In the genomic region with DNA sequence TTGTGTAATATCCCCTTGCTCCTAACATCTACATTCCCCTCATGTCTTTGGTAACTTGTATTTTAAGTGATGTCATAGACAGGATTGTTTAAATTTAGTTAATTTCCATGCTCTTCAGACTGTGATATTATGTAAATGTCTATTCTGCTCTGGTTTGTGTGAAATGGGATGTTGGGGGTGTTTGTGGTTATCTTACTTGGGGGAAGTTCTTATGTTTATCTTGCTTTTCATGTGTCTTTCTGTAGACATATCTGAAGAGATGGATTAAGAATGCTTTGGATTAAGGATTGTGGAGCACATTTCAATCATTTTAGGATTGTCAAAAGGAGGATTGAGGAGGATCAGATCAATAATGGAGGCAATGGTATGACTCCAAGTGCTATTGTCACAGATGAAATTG, we compare ENCODE assay signal across 10 mouse cellular contexts. TPM values are rescaled to one million over a fixed set of nuclear protein-coding genes. Genes with fewer than 3 reads are reported as not detected.
DNase-seq lines count a peak whose midpoint lies in the region; ATAC-seq lines count a peak whose summit lies in the region.
"Had no signal": no experiment of that assay in that cellular context is flagged by ENCODE, and none has a peak within 500 bp of the region (broad histone marks: within the 10 kb centered on the region; RNA-seq: fewer than 3 reads in every experiment).

No protein-coding gene starts in this region.

- DNase-seq in heart, adult 9 months (ENCODE audit: low spot score in 2 of 2) = no peak
- DNase-seq in embryonic facial prominence, embryonic 10.5 days (ENCODE audit: low spot score) = no peak
- DNase-seq in intestine, embryonic 14.5 days (ENCODE audit: low spot score) = no peak
- no peak for DNase-seq in embryo, embryonic 11 days
- no peak for DNase-seq in adrenal gland, adult 8-10 months
- DNase-seq in spleen, postnatal 4 days (ENCODE audit: low spot score in 2 of 2) = no peak
- DNase-seq: cerebellum, postnatal 14 days had no signal

- H3K4me1 ChIP-seq in heart, embryonic 16.5 days (ENCODE audit: control insufficient read depth, insufficient read depth, low read length) = peaks cover 30% of the 10 kb centered on the region
- peaks cover 41% of the 10 kb centered on the region for H3K4me1 ChIP-seq in embryonic facial prominence, embryonic 10.5 days
- H3K4me1 ChIP-seq in intestine, embryonic 14.5 days (replicated peaks; ENCODE audit: control insufficient read depth, insufficient read depth, low read length) = peaks cover 25% of the 10 kb centered on the region
- H3K4me1 ChIP-seq in midbrain, embryonic 16.5 days (ENCODE audit: control insufficient read depth, insufficient read depth, low read length) = peaks cover 32% of the 10 kb centered on the region

- H3K9me3 ChIP-seq in heart, embryonic 16.5 days (replicated peaks; ENCODE audit: control insufficient read depth, low read length) = no peaks in the 10 kb centered on the region
- H3K9me3 ChIP-seq in embryonic facial prominence, embryonic 10.5 days = no peaks in the 10 kb centered on the region
- H3K9me3 ChIP-seq in intestine, embryonic 14.5 days (ENCODE audit: control insufficient read depth, low read length) = no peaks in the 10 kb centered on the region
- H3K9me3 ChIP-seq in midbrain, embryonic 16.5 days (replicated peaks; ENCODE audit: control insufficient read depth, low read length, poor library complexity, severe bottlenecking) = no peaks in the 10 kb centered on the region

- H3K27me3 ChIP-seq in heart, embryonic 16.5 days (ENCODE audit: control insufficient read depth, insufficient read depth, low read length) = no peaks in the 10 kb centered on the region
- H3K27me3 ChIP-seq in embryonic facial prominence, embryonic 10.5 days (replicated peaks; ENCODE audit: low read depth, poor library complexity, severe bottlenecking) = no peaks in the 10 kb centered on the region
- no peaks in the 10 kb centered on the region for H3K27me3 ChIP-seq in intestine, embryonic 14.5 days (replicated peaks; ENCODE audit: control insufficient read depth, insufficient read depth, low read length)
- no peaks in the 10 kb centered on the region for H3K27me3 ChIP-seq in midbrain, embryonic 16.5 days (ENCODE audit: control insufficient read depth, insufficient read depth, low read depth, low read length)

- H3K4me2 ChIP-seq in heart, embryonic 16.5 days (ENCODE audit: low read depth, low read length) = peak overlapping the region; percentile 91
- peak overlapping the region; percentile 94 for H3K4me2 ChIP-seq in intestine, embryonic 14.5 days (ENCODE audit: low read length)
- peak overlapping the region; percentile 80 for H3K4me2 ChIP-seq in midbrain, embryonic 16.5 days (ENCODE audit: low read length)

- H3K9ac ChIP-seq in heart, embryonic 16.5 days (ENCODE audit: low read length) = peak overlapping the region; percentile 100
- peak overlapping the region; percentile 100 for H3K9ac ChIP-seq in intestine, embryonic 14.5 days (ENCODE audit: low read length)
- no peak overlapping the region for H3K9ac ChIP-seq in midbrain, embryonic 16.5 days (ENCODE audit: low read depth, low read length)

- H3K27ac ChIP-seq in heart, embryonic 16.5 days (ENCODE audit: low read length) = no peak overlapping the region
- no peak overlapping the region for H3K27ac ChIP-seq in embryonic facial prominence, embryonic 10.5 days (replicated peaks)
- H3K27ac ChIP-seq in intestine, embryonic 14.5 days (ENCODE audit: low read depth) = no peak overlapping the region
- H3K27ac ChIP-seq in midbrain, embryonic 16.5 days (ENCODE audit: low read length) = no peak overlapping the region

- peaks cover 17% of the 10 kb centered on the region for H3K36me3 ChIP-seq in heart, embryonic 16.5 days (ENCODE audit: control insufficient read depth, insufficient read depth)
- peaks cover 60% of the 10 kb centered on the region for H3K36me3 ChIP-seq in embryonic facial prominence, embryonic 10.5 days (replicated peaks)
- H3K36me3 ChIP-seq in intestine, embryonic 14.5 days (ENCODE audit: control insufficient read depth, insufficient read depth, low read length) = peaks cover 60% of the 10 kb centered on the region
- H3K36me3 ChIP-seq in midbrain, embryonic 16.5 days (ENCODE audit: control insufficient read depth, insufficient read depth, low read length) = peaks cover 13% of the 10 kb centered on the region

- peak overlapping the region; percentile 94 for H3K4me3 ChIP-seq in heart, embryonic 16.5 days (ENCODE audit: low read length)
- peak overlapping the region; percentile 99 for H3K4me3 ChIP-seq in embryonic facial prominence, embryonic 10.5 days
- peak overlapping the region; percentile 100 for H3K4me3 ChIP-seq in intestine, embryonic 14.5 days (ENCODE audit: low read depth, low read length)
- peak overlapping the region; percentile 97 for H3K4me3 ChIP-seq in midbrain, embryonic 16.5 days (ENCODE audit: low read depth, low read length)

- no peak for ATAC-seq in heart, embryonic 16.5 days (replicated peaks; ENCODE audit: extremely low read depth, insufficient read depth, low FRiP score)
- no peak for ATAC-seq in intestine, embryonic 14.5 days (replicated peaks; ENCODE audit: low FRiP score, low TSS enrichment, low read depth)
- no peak for ATAC-seq in midbrain, embryonic 16.5 days
- ATAC-seq: inflammation-experienced regulatory T-cells, adult 6 months had no signal

RNA-seq across cellular contexts. Expression of a gene that starts 2.6 kb away (rescaled TPM):
- polyA plus RNA-seq in heart, embryonic 16.5 days (2015; fragmentation: Nextera tagmentation; extraction: Ambion mirVana) = 158 and 185 TPM in 2 replicates
- polyA plus RNA-seq in embryonic facial prominence, embryonic 10.5 days (2016; fragmentation: Nextera tagmentation; extraction: Ambion mirVana) = 402 and 405 TPM in 2 replicates
- 334 and 353 TPM in 2 replicates for polyA plus RNA-seq in intestine, embryonic 14.5 days (2014; fragmentation: Nextera tagmentation; extraction: Ambion mirVana)
- 200 and 230 TPM in 2 replicates for polyA plus RNA-seq in midbrain, embryonic 16.5 days (2015; fragmentation: Nextera tagmentation; extraction: Ambion mirVana)
- total RNA-seq in adrenal gland, adult 8-10 months (2022) = 100 to 1,000 TPM; 230 to 311 (median 252) TPM

RNA-seq across cellular contexts. Expression of a gene that starts 18.3 kb away (rescaled TPM):
- 22.3 and 24.3 TPM in 2 replicates for polyA plus RNA-seq in heart, embryonic 16.5 days (2015; fragmentation: Nextera tagmentation; extraction: Ambion mirVana)
- polyA plus RNA-seq in embryonic facial prominence, embryonic 10.5 days (2016; fragmentation: Nextera tagmentation; extraction: Ambion mirVana) = 59.4 and 60.0 TPM in 2 replicates
- polyA plus RNA-seq in intestine, embryonic 14.5 days (2014; fragmentation: Nextera tagmentation; extraction: Ambion mirVana) = 40.0 and 43.0 TPM in 2 replicates
- 39.5 and 47.4 TPM in 2 replicates for polyA plus RNA-seq in midbrain, embryonic 16.5 days (2015; fragmentation: Nextera tagmentation; extraction: Ambion mirVana)
- total RNA-seq in adrenal gland, adult 8-10 months (2022) = 10 to 100 TPM; 42.1 to 71.0 (median 59.4) TPM

RNA-seq across cellular contexts. Expression of a gene that starts 48.1 kb away (rescaled TPM):
- 15.2 and 17.6 TPM in 2 replicates for polyA plus RNA-seq in heart, embryonic 16.5 days (2015; fragmentation: Nextera tagmentation; extraction: Ambion mirVana)
- polyA plus RNA-seq in embryonic facial prominence, embryonic 10.5 days (2016; fragmentation: Nextera tagmentation; extraction: Ambion mirVana) = 20.8 and 21.9 TPM in 2 replicates
- polyA plus RNA-seq in intestine, embryonic 14.5 days (2014; fragmentation: Nextera tagmentation; extraction: Ambion mirVana) = 16.7 and 16.9 TPM in 2 replicates
- polyA plus RNA-seq in midbrain, embryonic 16.5 days (2015; fragmentation: Nextera tagmentation; extraction: Ambion mirVana) = 46.1 and 54.7 TPM in 2 replicates
- total RNA-seq in adrenal gland, adult 8-10 months (2022) = 100 to 1,000 TPM in 2 of 4 experiments, 10 to 100 TPM in 2; 46.1 to 114 (median 84.3) TPM
